In the genomic region with DNA sequence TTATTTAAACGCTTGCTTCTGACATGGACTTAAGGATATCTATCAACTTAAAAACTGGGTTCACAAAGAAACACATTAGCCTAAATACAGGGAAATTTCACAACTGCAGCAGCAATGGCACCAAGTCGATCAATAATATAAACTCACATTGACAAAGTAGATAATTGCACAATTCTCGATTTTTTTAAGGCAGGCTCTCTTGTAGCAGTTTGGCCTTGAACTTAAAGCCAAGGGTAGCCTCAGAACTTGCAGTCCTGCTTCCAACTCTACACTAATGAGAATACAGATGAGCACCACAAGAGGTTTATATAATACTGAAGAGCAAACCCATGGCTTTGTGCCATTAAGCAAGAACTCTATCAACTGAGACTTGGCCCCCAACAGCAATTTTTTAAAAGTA, we compare ENCODE assay signal across 24 mouse cellular contexts. TPM values are rescaled to one million over a fixed set of nuclear protein-coding genes. Genes with fewer than 3 reads are reported as not detected.
A peak's percentile ranks its signal among the peaks of the same experiment; 100 is the strongest.
DNase-seq lines count a peak whose midpoint lies in the region; ATAC-seq and TF ChIP-seq lines count a peak whose summit lies in the region.
"Had no signal": no experiment of that assay in that cellular context is flagged by ENCODE, and none has a peak within 500 bp of the region (broad histone marks: within the 10 kb centered on the region; RNA-seq: fewer than 3 reads in every experiment).

No protein-coding gene starts in this region.

- no peak overlapping the region for H3K4me3 ChIP-seq in liver, adult 2 months (ENCODE audit: insufficient read depth, low read depth, low read length)
- no peak overlapping the region for H3K4me3 ChIP-seq in liver, embryonic 11.5 days (ENCODE audit: low read depth, low read length)
- H3K4me3 ChIP-seq in liver, postnatal 0 days (ENCODE audit: low read depth, low read length), result no peak overlapping the region

- H3K9ac ChIP-seq in liver, adult 2 months (ENCODE audit: low read depth, low read length), result no peak overlapping the region
- no peak overlapping the region for H3K9ac ChIP-seq in liver, embryonic 11.5 days (ENCODE audit: low read depth, low read length)
- no peak overlapping the region for H3K9ac ChIP-seq in liver, postnatal 0 days (replicated peaks)

- TF ChIP-seq POLR2A in liver, adult 2 months (IDR thresholded peaks at IDR 0.05; ENCODE audit: extremely low read depth, insufficient read depth, low read length), result no peak

- peak; percentile 21 for DNase-seq in adrenal gland, adult 2 months
- DNase-seq in adrenal gland, adult 18-20 months (ENCODE audit: low spot score in 2 of 2), result no peak
- peak; percentile 95 for DNase-seq in liver, adult 2 months (ENCODE audit: extremely low read depth, low read depth, low spot score)
- no peak for DNase-seq in liver, embryonic 11.5 days (ENCODE audit: low spot score)
- DNase-seq in liver, postnatal 0 days, result no peak
- no peak for DNase-seq in liver
- DNase-seq: adrenal gland, adult 8-10 months; adrenal gland, postnatal 10 days; adrenal gland, postnatal 14 days; adrenal gland, postnatal 25 days; adrenal gland, postnatal 36 days; B cell, adult 2 months; cerebellum, adult 11 months; cerebellum, adult 11-12 months; cerebellum, adult 18-20 months; cerebellum, adult 2 months; cerebellum, adult 8-10 months had no signal

- H3K4me1 ChIP-seq in liver, adult 2 months (ENCODE audit: control insufficient read depth, insufficient read depth, low read length), result peaks cover 32% of the 10 kb centered on the region
- no peaks in the 10 kb centered on the region; the same call in 1 of the 2 replicates for H3K4me1 ChIP-seq in liver, embryonic 11.5 days (replicated peaks; ENCODE audit: control insufficient read depth, insufficient read depth, low read length)
- H3K4me1 ChIP-seq in liver, postnatal 0 days (ENCODE audit: insufficient read depth), result peaks cover 3% of the 10 kb centered on the region

- H3K27me3 ChIP-seq in liver, adult 2 months (ENCODE audit: control insufficient read depth, insufficient read depth, low read length), result no peaks in the 10 kb centered on the region
- H3K27me3 ChIP-seq in liver, embryonic 11.5 days (replicated peaks; ENCODE audit: control insufficient read depth, insufficient read depth, low read length), result no peaks in the 10 kb centered on the region
- no peaks in the 10 kb centered on the region for H3K27me3 ChIP-seq in liver, postnatal 0 days (ENCODE audit: insufficient read depth, low read length)
- H3K27me3 ChIP-seq: CH12.LX, Patski had no signal

- H3K4me2 ChIP-seq in liver, embryonic 11.5 days, result no peak overlapping the region
- H3K4me2 ChIP-seq in liver, postnatal 0 days (ENCODE audit: low read depth, low read length), result no peak overlapping the region

- TF ChIP-seq EP300 in liver, postnatal 0 days (IDR thresholded peaks at IDR 0.05; ENCODE audit: low read depth), result peak; percentile 85

- H3K9me3 ChIP-seq in liver, embryonic 11.5 days (ENCODE audit: control insufficient read depth, low read length), result no peaks in the 10 kb centered on the region
- H3K9me3 ChIP-seq in liver, postnatal 0 days (ENCODE audit: low read length), result no peaks in the 10 kb centered on the region
- H3K9me3 ChIP-seq: G1E had no signal

- no peaks in the 10 kb centered on the region for H3K79me2 ChIP-seq in liver, adult 2 months (ENCODE audit: control insufficient read depth, insufficient read depth, low read length)

- 17% methylated on average over 3 of the region's 3 CpGs for WGBS in liver, adult 2 months
- 74% methylated on average over 3 of the region's 3 CpGs for WGBS in liver, embryonic 11.5 days
- WGBS in liver, postnatal 0 days (ENCODE audit: insufficient replicate concordance), result 53% methylated on average over 3 of the region's 3 CpGs

- ATAC-seq in liver, embryonic 11.5 days (replicated peaks; ENCODE audit: low FRiP score), result no peak
- peak; percentile 18 for ATAC-seq in liver, postnatal 0 days
- ATAC-seq: activated CD4-positive, CD25-positive, alpha-beta regulatory T cell, adult 4 months; CD4-positive, CD25-positive, alpha-beta regulatory T cell, adult 4 months; Patski had no signal

- H3K36me3 ChIP-seq in liver, adult 2 months (ENCODE audit: control insufficient read depth, insufficient read depth, low read length), result peaks cover 17% of the 10 kb centered on the region
- H3K36me3 ChIP-seq in liver, embryonic 11.5 days (ENCODE audit: control insufficient read depth, insufficient read depth, low read length), result peaks cover 9% of the 10 kb centered on the region; the same call in 1 of the 2 replicates
- H3K36me3 ChIP-seq in liver, postnatal 0 days (replicated peaks; ENCODE audit: insufficient read depth, low read length), result peaks cover 20% of the 10 kb centered on the region

- peak overlapping the region; percentile 99 for H3K27ac ChIP-seq in liver, adult 2 months (replicated peaks; ENCODE audit: insufficient read depth, low read depth, low read length)
- H3K27ac ChIP-seq in liver, embryonic 11.5 days (ENCODE audit: low read depth, low read length), result no peak overlapping the region; the same call in 1 of the 2 replicates
- peak overlapping the region; percentile 66 for H3K27ac ChIP-seq in liver, postnatal 0 days (ENCODE audit: low read depth)

- no peak for TF ChIP-seq CTCF in liver, adult 2 months (IDR thresholded peaks at IDR 0.05; ENCODE audit: low read depth, low read length)
- TF ChIP-seq CTCF in liver, postnatal 0 days (IDR thresholded peaks at IDR 0.05; ENCODE audit: low read depth), result no peak

RNA-seq across cellular contexts. Expression of gene Slc17a8, which starts 15.9 kb away (rescaled TPM):
- total RNA-seq in adrenal gland, adult 2 months (2021), result not detected
- not detected in 2 replicates for polyA plus RNA-seq in adrenal gland, adult 2 months (2012; rRNA removed)
- not detected for total RNA-seq in adrenal gland, adult 18-20 months (2021)
- total RNA-seq in liver, adult 2 months (2014; rRNA removed), result 2.9 and 3.3 TPM in 2 replicates
- 1.1 TPM in 2 replicates for polyA plus RNA-seq in liver, adult 2 months (2012; rRNA removed)
- polyA plus RNA-seq in liver, embryonic 11.5 days (2014; fragmentation: Nextera tagmentation; extraction: Ambion mirVana), result 0.13 TPM in 1 of 2 replicates, not detected in the other
- polyA plus RNA-seq in liver, postnatal 0 days (2015; fragmentation: Nextera tagmentation; extraction: Ambion mirVana), result 0.11 and 0.15 TPM in 2 replicates
- total RNA-seq: CH12.LX, ES-E14, MEL had no signal
- polyA plus RNA-seq: CD4-positive, CD25-positive, alpha-beta regulatory T cell, adult 4 months; G1E had no signal

RNA-seq across cellular contexts. Expression of gene Scyl2, which starts 49.1 kb away (rescaled TPM):
- total RNA-seq in adrenal gland, adult 2 months (2021), result 10 to 100 TPM; 36.6 to 57.4 TPM
- 11.1 and 13.3 TPM in 2 replicates for polyA plus RNA-seq in adrenal gland, adult 2 months (2012; rRNA removed)
- total RNA-seq in adrenal gland, adult 18-20 months (2021), result 10 to 100 TPM; 42.9 to 51.9 TPM
- 18.4 and 20.1 TPM in 2 replicates for total RNA-seq in liver, adult 2 months (2014; rRNA removed)
- 10.8 and 11.3 TPM in 2 replicates for polyA plus RNA-seq in liver, adult 2 months (2012; rRNA removed)
- polyA plus RNA-seq in liver, embryonic 11.5 days (2014; fragmentation: Nextera tagmentation; extraction: Ambion mirVana), result 11.7 and 13.3 TPM in 2 replicates
- polyA plus RNA-seq in liver, postnatal 0 days (2015; fragmentation: Nextera tagmentation; extraction: Ambion mirVana), result 3.5 and 4.8 TPM in 2 replicates

Comparison
In these comparisons a context has a peak if more than half of its experiments do, and no peak if none do; other contexts are left out.
1. DNase-seq: peak in adrenal gland, adult 2 months (single experiment) and liver, adult 2 months (single experiment); none in adrenal gland, adult 18-20 months (0 of 2), liver, embryonic 11.5 days (single experiment), liver, postnatal 0 days (single experiment) and liver (single experiment).